Mouse (Mus musculus) stomach, postnatal 0 days (tissue): ENCODE data around the gene Nid2.

Source experiments
- CTCF ChIP-seq: IDR thresholded peaks from 2 replicates; pipeline ENCODE4 v1.5.1; 2016; ENCODE audit warnings: antibody characterized with exemption, low read depth, mild to moderate bottlenecking, moderate library complexity
- EP300 ChIP-seq: optimal IDR thresholded peaks from 2 replicates; pipeline ENCODE3; 2016; ENCODE audit warnings: antibody characterized with exemption

DNA sequence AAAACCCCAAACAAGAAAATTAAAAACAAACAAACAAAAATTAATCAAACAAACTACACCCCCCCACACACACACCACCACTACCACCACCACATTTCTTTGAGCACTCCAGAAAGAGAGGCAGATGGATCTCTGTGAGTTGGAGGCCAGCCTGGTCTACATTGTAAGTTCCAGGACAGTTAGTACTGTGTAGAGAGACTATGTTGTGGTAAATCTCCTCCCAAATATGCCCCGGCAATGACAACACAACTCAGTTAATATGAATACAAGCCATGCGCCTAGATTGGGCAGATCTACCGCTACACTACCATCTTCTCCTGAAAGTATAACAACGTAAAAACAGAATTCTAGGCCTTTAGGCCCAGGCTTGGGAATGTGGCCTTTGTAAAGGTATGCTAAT, 109.2 kb downstream of the Nid2 start:
- TF ChIP-seq EP300 (no peak), CTCF (no peak)
